Mouse (Mus musculus) ES-E14 (cell line): ENCODE data around the gene Plekhg1.

ENCODE experiments used
- CHD2 ChIP-seq: IDR thresholded peaks from 2 replicates; pipeline ENCODE4 v1.6.1; 2014; ENCODE audit warnings: mild to moderate bottlenecking, low read depth, low read length, inconsistent platforms
- HCFC1 ChIP-seq: IDR thresholded peaks from 2 replicates; pipeline ENCODE4 v1.6.1; 2012; ENCODE audit warnings: low read length, inconsistent platforms, borderline replicate concordance; ENCODE audit not compliant: insufficient read depth
- MAFK ChIP-seq: IDR thresholded peaks from 2 replicates; pipeline ENCODE4 v1.6.1; 2014; ENCODE audit warnings: mild to moderate bottlenecking, low read depth, low read length, inconsistent platforms; ENCODE audit not compliant: insufficient read depth
- ZC3H11A ChIP-seq: IDR thresholded peaks from 2 replicates; pipeline ENCODE4 v1.6.1; 2012; ENCODE audit warnings: low read depth, mild to moderate bottlenecking, inconsistent platforms, low read length, borderline replicate concordance

DNA sequence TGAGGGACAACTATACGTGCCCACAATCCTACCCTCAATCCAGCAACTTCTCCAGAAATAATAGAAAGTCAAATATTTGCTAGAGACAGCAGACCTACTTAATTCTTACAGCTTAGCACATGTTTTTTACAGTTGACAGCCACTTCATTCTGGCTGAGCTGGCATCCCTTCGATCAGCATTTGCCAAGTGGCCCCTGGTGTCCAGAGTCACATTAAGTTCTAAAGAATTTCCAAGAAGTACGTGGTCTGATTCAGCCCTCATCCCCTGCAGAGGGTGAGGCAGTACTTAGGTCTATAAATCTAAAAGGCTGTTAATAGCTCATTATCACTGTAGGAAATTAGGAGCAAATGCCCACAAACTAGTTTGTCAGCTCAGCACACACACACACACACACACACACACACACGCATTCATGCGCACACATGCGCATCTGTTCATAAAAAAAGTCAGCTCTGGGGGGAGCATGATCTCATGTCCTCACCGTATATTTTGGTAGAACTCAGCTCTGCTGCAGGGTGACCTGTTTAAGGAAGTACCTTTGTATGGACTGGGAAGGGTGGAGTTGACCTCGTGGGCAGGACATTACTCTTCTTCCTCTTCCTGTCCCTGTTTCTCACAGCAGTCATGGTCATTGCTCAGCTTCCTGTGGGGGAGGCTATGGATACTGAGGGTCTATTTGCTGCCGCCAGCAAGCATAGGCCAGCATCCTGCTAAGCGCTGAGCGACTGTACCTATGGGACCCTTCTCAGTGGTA is 91.6 kb downstream of the Plekhg1 start:
- no peak for TF ChIP-seq CHD2
- no peak for TF ChIP-seq ZC3H11A
- TF ChIP-seq MAFK, result no peak
- TF ChIP-seq HCFC1, result no peak
